Mouse (Mus musculus) kidney, embryonic 15.5 days (tissue): ENCODE measurements at regions not wholly inside any gene's neighbourhood (a gene's known extent, or its start where the extent isn't known, plus 50 kb on each side); places are given as distances from the start of the nearest gene placed in this dataset.

ENCODE experiments used
- ATAC-seq: fragments of 200-750 bp; cut with Nextera tagmentation; replicated peaks from 2 replicates; pipeline ENCODE4 v1.8.0; 2017; ENCODE audit warnings: moderate TSS enrichment; ENCODE audit not compliant: low FRiP score
- H3K27ac ChIP-seq: fragments of 300-500 bp; sonication (generic); 2 replicates; pipeline ENCODE4 v1.5.1; 2015; ENCODE audit warnings: mild to moderate bottlenecking, inconsistent platforms
- H3K27me3 ChIP-seq: fragments of 300-500 bp; sonication (generic); 2 replicates; pipeline ENCODE4 v1.6.1; 2015; ENCODE audit warnings: inconsistent platforms
- H3K36me3 ChIP-seq: fragments of 300-500 bp; sonication (generic); 2 replicates; pipeline ENCODE4 v1.6.1; 2015; ENCODE audit warnings: inconsistent platforms
- H3K4me1 ChIP-seq: fragments of 300-500 bp; sonication (generic); 2 replicates; pipeline ENCODE4 v1.6.1; 2015; ENCODE audit warnings: inconsistent platforms
- H3K4me2 ChIP-seq: fragments of 300-500 bp; sonication (generic); 2 replicates; pipeline ENCODE4 v1.6.1; 2015; ENCODE audit warnings: moderate library complexity, mild to moderate bottlenecking, inconsistent platforms
- H3K4me3 ChIP-seq: fragments of 300-500 bp; sonication (generic); replicated peaks from 2 replicates; pipeline ENCODE4 v1.5.1; 2015; ENCODE audit warnings: mild to moderate bottlenecking, inconsistent platforms
- H3K9ac ChIP-seq: fragments of 300-500 bp; sonication (generic); 2 replicates; pipeline ENCODE4 v1.6.1; 2015; ENCODE audit warnings: mild to moderate bottlenecking, inconsistent platforms
- H3K9me3 ChIP-seq: fragments of 300-500 bp; sonication (generic); replicated peaks from 2 replicates; pipeline ENCODE4 v1.6.1; 2016; ENCODE audit warnings: inconsistent platforms
- WGBS: fragments of 180-500 bp; shearing (Covaris S2); methylation state at CpG from one replicate; pipeline ENCODE4 v1.1.7; 2015; ENCODE audit warnings: mixed read lengths; 5-methylcytosine and 5-hydroxymethylcytosine counted together

DNA sequence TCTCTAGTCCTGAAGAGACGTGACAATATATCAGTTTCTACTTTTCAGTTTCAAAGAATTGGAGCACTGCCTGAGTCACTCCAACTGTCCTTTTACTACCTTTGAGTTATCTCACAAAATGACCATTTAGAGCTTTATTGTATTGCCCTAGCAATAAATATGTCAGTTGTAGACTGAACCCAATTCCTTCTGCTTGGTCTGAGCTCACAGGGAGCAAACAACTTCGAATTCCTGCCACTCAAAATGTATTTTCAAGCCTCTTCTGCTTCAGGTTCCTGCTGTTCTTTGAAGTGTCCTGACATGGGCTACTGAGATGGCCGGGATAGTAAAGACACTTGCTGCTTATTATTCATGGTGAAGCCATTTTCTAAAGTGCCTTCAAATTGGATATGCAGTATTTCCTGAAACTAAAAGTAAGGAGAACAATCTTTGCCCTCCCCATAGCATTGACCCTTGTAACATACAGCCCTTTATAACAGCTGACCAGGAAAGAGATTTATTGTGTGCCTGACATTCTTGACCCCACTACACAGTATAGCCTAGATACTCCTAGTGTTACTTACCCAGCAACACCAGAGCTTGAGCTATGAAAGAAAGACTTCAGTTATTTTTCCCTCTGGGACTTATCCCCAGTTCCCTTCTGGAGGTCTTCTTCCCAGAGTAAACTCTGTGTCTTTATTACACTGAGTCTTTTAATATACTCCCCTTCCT is 460.9 kb downstream of the Nsun3 start:
- no peak overlapping the region for H3K9ac ChIP-seq
- 25% methylated on average over 3 of the region's 3 CpGs for WGBS
- H3K27ac ChIP-seq, result no peak overlapping the region
- no peaks in the 10 kb centered on the region for H3K4me1 ChIP-seq
- H3K4me2 ChIP-seq, result no peak overlapping the region
- H3K9me3 ChIP-seq, result no peaks in the 10 kb centered on the region
- H3K27me3 ChIP-seq, result no peaks in the 10 kb centered on the region
- no peak for ATAC-seq
- H3K4me3 ChIP-seq, result no peak overlapping the region
- no peaks in the 10 kb centered on the region for H3K36me3 ChIP-seq

GRCm38 (mm10) chr16:62322809-62323208 is 463.8 kb downstream of the Nsun3 start:
- Histone ChIP-seq H3K9ac (no peak overlapping the region), H3K4me1 (no peaks in the 10 kb centered on the region), H3K36me3 (no peaks in the 10 kb centered on the region), H3K9me3 (no peaks in the 10 kb centered on the region), H3K27ac (no peak overlapping the region), H3K4me3 (no peak overlapping the region), H3K4me2 (no peak overlapping the region), H3K27me3 (no peaks in the 10 kb centered on the region)
- 0 out of 2 replicates have a peak, but pooled peaks have one; percentile 22 for ATAC-seq
- 82% methylated on average over 1 of the region's 1 CpGs for WGBS

GRCm38 (mm10) chr16:62288948-62289347 is 497.7 kb downstream of the Nsun3 start:
- Histone ChIP-seq H3K27ac (no peak overlapping the region), H3K36me3 (no peaks in the 10 kb centered on the region), H3K9me3 (no peaks in the 10 kb centered on the region), H3K27me3 (no peaks in the 10 kb centered on the region), H3K4me3 (no peak overlapping the region), H3K4me2 (no peak overlapping the region), H3K9ac (no peak overlapping the region), H3K4me1 (no peaks in the 10 kb centered on the region)
- no peak for ATAC-seq
- WGBS, result 56% methylated on average over 3 of the region's 3 CpGs
